Mouse (Mus musculus): Measurements from ENCODE around the gene Ptpn6. TPM values are rescaled to one million over a fixed set of nuclear protein-coding genes. Genes with fewer than 3 reads are reported as not detected.
"Not testable (repeated sequence)": the region's sequence is repeated elsewhere in the genome, so short reads cannot be mapped to it uniquely, and the experiment has no call there.

Ptpn6 gene
- polyA plus RNA-seq, 1 experiment, result 41.0 TPM

DNA sequence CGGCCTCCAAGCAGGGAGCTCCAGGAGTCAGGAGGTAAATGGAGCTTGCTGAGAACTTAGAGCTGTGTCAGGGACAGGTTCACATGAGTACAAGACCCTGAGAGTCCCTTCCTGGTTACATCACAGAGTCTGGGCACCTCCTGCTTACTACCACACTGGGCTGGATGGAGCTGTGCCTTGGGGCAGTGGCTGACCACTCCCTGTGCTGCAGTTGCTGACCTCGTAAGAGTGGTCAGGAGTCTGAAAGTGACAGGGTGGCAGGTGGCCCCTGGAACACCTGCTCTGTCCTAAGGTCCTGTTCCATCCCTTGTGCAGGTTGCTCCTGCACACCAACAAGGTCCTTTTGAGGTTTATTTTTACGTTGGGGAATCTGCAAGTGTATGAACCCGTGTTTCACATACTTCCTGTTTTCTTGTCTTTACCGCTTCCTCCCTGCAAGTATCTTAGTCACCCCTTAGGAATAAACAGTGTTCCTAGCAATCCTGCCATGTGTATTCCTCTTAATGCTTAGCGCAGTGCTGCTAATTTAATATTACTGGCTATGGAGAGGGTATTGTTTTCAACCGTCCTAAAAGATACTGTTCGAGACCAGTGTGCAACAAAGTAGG, 50.3 kb downstream of the Ptpn6 start:
- Histone ChIP-seq H3K36me3 (ENCODE audit: control insufficient read depth, insufficient read depth, low read length) (peaks cover under 1% of the 10 kb centered on the region; the same call in 1 of the 2 replicates), H3K27me3 (ENCODE audit: control insufficient read depth, insufficient read depth, low read length) (no peaks in the 10 kb centered on the region), H3K27ac (ENCODE audit: insufficient read depth, low read depth, low read length) (no peak overlapping the region; the same call in 1 of the 2 replicates), H3K4me1 (ENCODE audit: control insufficient read depth, insufficient read depth, insufficient read length, low read length) (peaks cover 26% of the 10 kb centered on the region; the same call in 1 of the 2 replicates), H3K4me3 (ENCODE audit: low read depth, low read length) (no peak overlapping the region)
- 61% methylated on average over 8 of the region's 8 CpGs for WGBS
- no peak for TF ChIP-seq POLR2A (IDR thresholded peaks at IDR 0.05; ENCODE audit: low read depth, low read length)
- no peak for TF ChIP-seq CTCF (IDR thresholded peaks at IDR 0.05; ENCODE audit: extremely low read depth, insufficient read length, insufficient replicate concordance, low read depth, low read length)

- Histone ChIP-seq H3K27ac (ENCODE audit: insufficient read depth, low read depth, low read length) (peak overlapping the region; percentile 86), H3K4me1 (ENCODE audit: control insufficient read depth, insufficient read depth, insufficient read length, low read length) (peaks cover 29% of the 10 kb centered on the region; the same call in 1 of the 2 replicates)
- TF ChIP-seq CTCF (IDR thresholded peaks at IDR 0.05; ENCODE audit: extremely low read depth, insufficient read length, insufficient replicate concordance, low read depth, low read length), result peak; percentile 41; the same call in 1 of the 2 replicates
- not testable (repeated sequence) for H3K36me3 ChIP-seq (ENCODE audit: control insufficient read depth, insufficient read depth, low read length); H3K27me3 ChIP-seq (ENCODE audit: control insufficient read depth, insufficient read depth, low read length); H3K4me3 ChIP-seq (ENCODE audit: low read depth, low read length)
- WGBS, result 77% methylated on average over 1 of the region's 1 CpGs
These were observed 51.9 kb downstream of the Ptpn6 start for GRCm38 (mm10) chr6:124686644-124687043.

DNA sequence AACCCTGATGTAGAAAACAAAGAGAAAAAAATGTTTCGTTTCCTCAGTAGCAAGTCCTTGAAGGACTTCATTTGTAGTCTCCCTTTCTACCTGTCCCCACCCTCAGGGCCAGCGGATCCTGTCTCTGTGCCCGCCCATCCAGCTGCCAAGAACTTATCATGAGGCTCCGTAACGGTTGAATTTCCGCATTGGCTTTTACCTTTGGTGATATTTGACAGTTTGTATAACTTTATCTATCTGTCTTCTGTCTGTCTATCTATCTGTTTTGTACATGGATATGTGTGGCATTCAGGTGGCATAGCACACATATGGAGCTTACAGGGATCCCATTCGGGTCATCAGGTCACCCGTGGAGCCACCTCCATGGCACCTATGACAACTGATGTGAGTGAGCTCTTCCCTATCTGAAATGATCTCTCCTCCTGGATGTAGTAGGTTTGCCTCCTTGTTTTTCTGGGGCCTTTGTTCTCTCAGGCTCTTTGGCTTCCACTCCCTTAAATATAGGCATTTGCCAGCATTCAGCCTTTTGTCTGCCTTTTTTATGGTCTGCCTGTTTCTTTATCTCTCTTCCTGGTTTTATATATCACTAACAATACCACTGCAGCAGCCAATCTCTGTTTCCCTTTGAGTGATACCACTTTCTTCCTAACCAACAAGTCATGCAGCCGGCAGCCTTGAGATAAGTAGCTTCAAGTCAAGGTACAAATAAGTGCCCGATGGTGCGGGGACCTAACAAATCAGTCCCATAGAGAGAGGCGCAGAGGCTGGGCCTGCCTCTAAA, 52.7 kb downstream of the Ptpn6 start:
- Histone ChIP-seq H3K4me1 (ENCODE audit: control insufficient read depth, insufficient read depth, insufficient read length, low read length) (peaks cover 33% of the 10 kb centered on the region; the same call in 1 of the 2 replicates), H3K27ac (ENCODE audit: insufficient read depth, low read depth, low read length) (peak overlapping the region; percentile 86), H3K36me3 (ENCODE audit: control insufficient read depth, insufficient read depth, low read length) (no peaks in the 10 kb centered on the region; the same call in 1 of the 2 replicates), H3K27me3 (ENCODE audit: control insufficient read depth, insufficient read depth, low read length) (no peaks in the 10 kb centered on the region), H3K4me3 (ENCODE audit: low read depth, low read length) (no peak overlapping the region)
- TF ChIP-seq POLR2A (IDR thresholded peaks at IDR 0.05; ENCODE audit: low read depth, low read length) (no peak), CTCF (IDR thresholded peaks at IDR 0.05; ENCODE audit: extremely low read depth, insufficient read length, insufficient replicate concordance, low read depth, low read length) (no peak; the same call in 1 of the 2 replicates)
- WGBS, result 36% methylated on average over 12 of the region's 12 CpGs

DNA sequence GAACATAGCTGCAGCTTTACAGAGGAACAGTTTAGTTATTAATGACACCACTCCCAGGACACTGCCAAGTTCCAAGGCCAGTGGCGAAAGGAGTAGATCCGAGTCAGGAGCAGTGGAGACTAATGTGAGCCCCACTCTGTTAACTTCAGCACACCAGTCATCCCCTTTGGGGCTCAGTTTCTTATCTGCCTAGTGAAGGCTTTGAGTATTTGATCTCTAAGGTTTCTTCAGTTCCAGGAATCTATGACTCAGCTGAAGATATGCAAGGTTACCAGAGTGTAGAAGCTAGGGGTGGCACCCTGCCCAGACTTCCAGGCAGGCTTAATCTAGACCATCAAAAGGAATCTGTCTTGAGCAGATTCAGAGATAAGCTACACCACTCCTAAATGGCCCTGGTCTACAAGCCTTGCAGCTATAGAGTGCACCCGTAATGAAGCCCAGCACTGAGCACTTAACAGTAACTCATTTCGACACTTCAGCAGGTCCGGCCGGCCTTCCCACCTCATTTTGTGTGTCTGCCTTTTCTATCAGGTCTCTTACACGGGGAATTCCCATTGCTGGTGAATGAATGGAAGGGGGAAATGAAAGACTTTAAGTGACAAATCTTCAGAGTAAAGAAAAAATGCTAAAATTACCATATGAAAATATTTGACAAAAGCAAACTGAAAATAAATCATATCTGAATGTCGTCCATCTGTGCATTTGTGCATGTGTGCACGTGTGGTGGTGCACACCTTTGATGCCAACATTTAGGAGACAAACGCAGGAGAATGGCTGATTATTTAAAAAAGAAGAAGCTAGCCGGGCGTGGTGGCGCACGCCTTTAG, 54.7 kb downstream of the Ptpn6 start:
- H3K36me3 ChIP-seq (ENCODE audit: control insufficient read depth, insufficient read depth, low read length), result no peaks in the 10 kb centered on the region; the same call in 1 of the 2 replicates
- H3K4me3 ChIP-seq (ENCODE audit: low read depth, low read length), result no peak overlapping the region
- TF ChIP-seq POLR2A (IDR thresholded peaks at IDR 0.05; ENCODE audit: low read depth, low read length), result no peak
- TF ChIP-seq CTCF (IDR thresholded peaks at IDR 0.05; ENCODE audit: extremely low read depth, insufficient read length, insufficient replicate concordance, low read depth, low read length), result no peak
- peaks cover 40% of the 10 kb centered on the region for H3K4me1 ChIP-seq (ENCODE audit: control insufficient read depth, insufficient read depth, insufficient read length, low read length)
- peak overlapping the region; percentile 74 for H3K27ac ChIP-seq (ENCODE audit: insufficient read depth, low read depth, low read length)
- no peaks in the 10 kb centered on the region for H3K27me3 ChIP-seq (ENCODE audit: control insufficient read depth, insufficient read depth, low read length)
- 46% methylated on average over 14 of the region's 14 CpGs for WGBS

DNA sequence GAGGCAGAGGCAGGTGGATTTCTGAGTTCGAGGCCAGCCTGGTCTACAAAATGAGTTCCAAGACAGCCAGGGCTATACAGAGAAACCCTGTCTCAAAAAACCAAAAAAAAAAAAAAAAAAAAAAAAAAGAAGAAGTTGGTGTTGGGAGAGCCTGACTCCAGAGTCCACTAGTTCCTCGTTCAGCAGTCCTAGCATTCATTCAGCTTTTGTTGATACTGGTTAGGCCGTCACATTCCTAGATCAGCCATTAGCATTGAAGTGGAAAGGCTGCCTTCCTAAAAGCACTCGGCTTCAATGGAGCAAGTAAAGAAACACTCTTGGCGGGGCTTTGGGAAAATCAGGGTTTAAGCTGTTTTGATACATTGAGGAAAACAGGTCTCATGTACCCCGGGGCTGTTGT, 56.2 kb downstream of the Ptpn6 start:
- not testable (repeated sequence) for H3K27ac ChIP-seq (ENCODE audit: insufficient read depth, low read depth, low read length); H3K27me3 ChIP-seq (ENCODE audit: control insufficient read depth, insufficient read depth, low read length); H3K36me3 ChIP-seq (ENCODE audit: control insufficient read depth, insufficient read depth, low read length); H3K4me3 ChIP-seq (ENCODE audit: low read depth, low read length)
- peaks cover 41% of the 10 kb centered on the region for H3K4me1 ChIP-seq (ENCODE audit: control insufficient read depth, insufficient read depth, insufficient read length, low read length)
- WGBS, result 76% methylated on average over 6 of the region's 6 CpGs

- 33% methylated on average over 3 of the region's 3 CpGs for WGBS
- Histone ChIP-seq H3K27me3 (ENCODE audit: control insufficient read depth, insufficient read depth, low read length) (no peaks in the 10 kb centered on the region), H3K27ac (ENCODE audit: insufficient read depth, low read depth, low read length) (peak overlapping the region; percentile 97)
These were observed 59.0 kb downstream of the Ptpn6 start for GRCm38 (mm10) chr6:124679486-124679885.

More at GRCm38 (mm10) chr6:124679486-124679885, 59.0 kb downstream of the Ptpn6 start:
- Histone ChIP-seq H3K4me1 (ENCODE audit: control insufficient read depth, insufficient read depth, insufficient read length, low read length) (peaks cover 34% of the 10 kb centered on the region), H3K36me3 (ENCODE audit: control insufficient read depth, insufficient read depth, low read length) (peaks cover 4% of the 10 kb centered on the region; the same call in 1 of the 2 replicates), H3K4me3 (ENCODE audit: low read depth, low read length) (no peak overlapping the region)
- TF ChIP-seq POLR2A (IDR thresholded peaks at IDR 0.05; ENCODE audit: low read depth, low read length) (no peak), CTCF (IDR thresholded peaks at IDR 0.05; ENCODE audit: extremely low read depth, insufficient read length, insufficient replicate concordance, low read depth, low read length) (no peak)
